14 mouse cellular contexts compared by ENCODE assay signal in the genomic region with DNA sequence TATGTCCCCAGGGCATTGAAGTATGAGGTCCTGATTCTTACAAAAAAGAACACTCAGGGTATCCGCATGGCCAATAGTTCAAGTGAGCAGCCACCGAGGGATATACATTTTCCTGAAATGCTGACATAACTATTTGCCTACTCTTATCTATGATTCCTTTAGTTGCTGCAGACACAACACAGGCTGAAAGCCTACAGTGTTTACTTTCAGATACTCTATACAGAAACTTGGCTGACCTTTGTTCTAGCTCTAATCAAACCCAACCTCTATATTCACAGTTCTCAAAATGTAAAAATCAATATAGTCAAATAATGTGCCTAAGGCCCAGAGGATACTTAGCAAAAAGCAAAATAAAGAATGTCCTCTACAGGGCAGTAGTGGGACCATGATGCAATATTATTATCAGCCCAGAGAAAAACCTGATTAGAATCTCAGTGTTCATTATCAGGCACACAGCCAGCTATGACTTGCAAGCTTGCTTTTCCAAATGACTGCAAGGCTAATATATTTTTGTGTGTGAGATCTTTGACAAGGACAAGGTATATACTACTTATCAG.
"Had no signal": no experiment of that assay in that cellular context is flagged by ENCODE, and none has a peak within 500 bp of the region (broad histone marks: within the 10 kb centered on the region; RNA-seq: fewer than 3 reads in every experiment).

No protein-coding gene starts in this region.

- H3K27ac ChIP-seq: hindbrain, embryonic 14.5 days; layer of hippocampus, adult 2 months; limb, embryonic 12.5 days; midbrain, embryonic 10.5 days; neural tube, embryonic 13.5 days had no signal

- H3K4me1 ChIP-seq: midbrain, embryonic 10.5 days had no signal

- H3K9me3 ChIP-seq: limb, embryonic 12.5 days; midbrain, embryonic 10.5 days; neural tube, embryonic 13.5 days had no signal

- ATAC-seq: lung, postnatal 0 days had no signal

- H3K36me3 ChIP-seq: limb, embryonic 12.5 days; midbrain, embryonic 10.5 days; neural tube, embryonic 13.5 days had no signal

- H3K9ac ChIP-seq: hindbrain, embryonic 14.5 days; limb, embryonic 12.5 days; neural tube, embryonic 13.5 days had no signal

- H3K4me3 ChIP-seq: layer of hippocampus, adult 2 months; limb, embryonic 12.5 days; midbrain, embryonic 10.5 days; neural tube, embryonic 13.5 days had no signal

- DNase-seq: kidney, adult 18-20 months; kidney, postnatal 10 days; kidney, postnatal 4 days; lung, adult 18-20 months; lung, postnatal 4 days; midbrain, embryonic 14.5 days; right cerebral cortex, postnatal 25 days; thymus, postnatal 4 days had no signal

- H3K27me3 ChIP-seq: neural tube, embryonic 13.5 days had no signal

- H3K4me2 ChIP-seq: hindbrain, embryonic 14.5 days; limb, embryonic 12.5 days; neural tube, embryonic 13.5 days had no signal
